Mouse (Mus musculus): ENCODE measurements around the gene Araf. TPM values are rescaled to one million over a fixed set of nuclear protein-coding genes. Genes with fewer than 3 reads are reported as not detected.

The Araf gene
- 150 TPM for total RNA-seq (2023)

GRCm38 (mm10) chrX:20797681-20798080 lies at the start of gene Araf:
Gene Araf, plus strand, starts transcription at chrX:20797814.

DNA sequence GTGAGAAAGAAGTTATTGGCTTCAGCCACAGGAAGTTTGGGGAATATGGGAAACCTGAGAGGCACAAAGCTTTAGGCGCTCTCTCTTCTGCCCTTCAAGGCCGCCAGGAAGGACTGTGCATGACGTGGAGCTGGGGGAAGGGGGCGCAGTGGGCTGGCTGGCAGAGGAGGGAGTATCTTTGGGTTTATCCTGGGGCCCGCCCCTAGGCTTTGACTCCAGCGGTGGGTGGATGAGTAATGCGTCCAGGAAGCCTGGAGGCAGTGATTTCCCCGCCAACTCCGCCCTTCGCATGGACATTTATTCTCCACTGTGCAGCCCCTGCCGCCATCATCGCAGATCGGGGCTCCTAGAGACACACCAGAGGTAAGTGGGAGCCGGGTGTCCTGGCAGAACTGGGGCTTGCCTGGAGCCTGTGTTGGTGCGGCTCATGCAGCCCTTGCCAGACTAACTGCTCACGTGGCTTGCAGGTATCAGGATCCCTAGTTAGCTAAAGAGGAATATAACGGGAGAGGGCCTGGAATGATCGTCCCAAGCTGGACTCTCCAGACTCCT lies 72.4 kb downstream of the Araf start, which contains the start of gene Timp1:
TSS of gene Timp1 (plus strand) at position 205 of the 552 bp plus-strand sequence.

Other genes starting within 250 kb of the Araf start
- not detected for gene Rgn, start 248.0 kb upstream of the Araf start, total RNA-seq (2023)
- gene Rbm10, start 180.3 kb upstream of the Araf start, total RNA-seq (2023) = 58.1 TPM
- gene Ndufb11, start 180.2 kb upstream of the Araf start, total RNA-seq (2023) = 107 TPM
- 224 TPM for gene Uba1, start 139.5 kb upstream of the Araf start, total RNA-seq (2023)
- gene Cdk16, start 109.9 kb upstream of the Araf start, total RNA-seq (2023) = 81.3 TPM
- 11.5 TPM for gene Usp11, start 93.9 kb upstream of the Araf start, total RNA-seq (2023)
- not detected for gene Timp1, start 72.4 kb downstream of the Araf start, total RNA-seq (2023)
- 0.44 TPM for gene Syn1, start 123.2 kb downstream of the Araf start, total RNA-seq (2023)
- gene Cfp, start 133.7 kb downstream of the Araf start, total RNA-seq (2023) = 21.8 TPM
- 18.0 TPM for gene Elk1, start 152.8 kb downstream of the Araf start, total RNA-seq (2023)
- gene Uxt, start 164.2 kb downstream of the Araf start, total RNA-seq (2023) = 28.1 TPM